Mouse (Mus musculus) MEL (cell line): ENCODE results near the gene Zfp810. TPM values are rescaled to one million over a fixed set of nuclear protein-coding genes. Genes with fewer than 3 reads are reported as not detected.
A peak's percentile ranks its signal among the peaks of the same experiment; 100 is the strongest.

Experiments used
- DNase-seq: peaks from one replicate; pipeline ENCODE4 v3.0.0; 2011; ENCODE audit warnings: low read depth, low spot score
- H3K27ac ChIP-seq: 2 replicates; pipeline ENCODE4 v1.5.1; 2012; ENCODE audit warnings: low read depth, mild to moderate bottlenecking, control low read depth, low read length, moderate library complexity; ENCODE audit not compliant: control insufficient read depth
- H3K27me3 ChIP-seq, 2 experiments: fragments of 150-350 bp in 1 of 2; sonication (generic) in 1 of 2; 2 replicates each; pipeline ENCODE4 v1.6.1; 2012; ENCODE audit warnings: low read length in 2 of 2, mild to moderate bottlenecking in 2 of 2, improper control_type of control experiment in 1 of 2, moderate library complexity in 1 of 2; ENCODE audit not compliant: insufficient read depth in 2 of 2, control insufficient read depth in 1 of 2
- H3K36me3 ChIP-seq, 2 experiments: 2 replicates each; pipeline ENCODE4 v1.6.1; 2012 to 2014; ENCODE audit warnings: low read length in 2 of 2, improper control_type of control experiment in 1 of 2, inconsistent platforms in 1 of 2, mild to moderate bottlenecking in 1 of 2; ENCODE audit not compliant: insufficient read depth in 2 of 2, control insufficient read depth in 1 of 2
- H3K4me1 ChIP-seq, 2 experiments: fragments of 150-350 bp in 1 of 2; sonication (generic) in 1 of 2; 2 replicates each; pipeline ENCODE4 v1.6.1; 2012; ENCODE audit warnings: low read length in 2 of 2, improper control_type of control experiment in 1 of 2, mild to moderate bottlenecking in 1 of 2; ENCODE audit not compliant: insufficient read depth in 2 of 2, control insufficient read depth in 1 of 2
- H3K4me3 ChIP-seq, 2 experiments: fragments of 150-350 bp in 1 of 2; sonication (generic) in 1 of 2; 2 replicates each; pipeline ENCODE4 v1.5.1; 2012; ENCODE audit warnings: low read depth in 2 of 2, low read length in 2 of 2, mild to moderate bottlenecking in 2 of 2, moderate library complexity in 2 of 2, control low read depth in 1 of 2, improper control_type of control experiment in 1 of 2; ENCODE audit not compliant: control insufficient read depth in 1 of 2, insufficient read depth in 1 of 2
- H3K79me2 ChIP-seq: 2 replicates; pipeline ENCODE4 v1.6.1; 2012; ENCODE audit warnings: mild to moderate bottlenecking, low read length, moderate library complexity; ENCODE audit not compliant: control insufficient read depth, poor library complexity, insufficient read depth
- H3K9ac ChIP-seq: 2 replicates; pipeline ENCODE4 v1.6.1; 2012; ENCODE audit warnings: low read depth, mild to moderate bottlenecking, control low read depth, low read length, moderate library complexity; ENCODE audit not compliant: control insufficient read depth, poor library complexity, severe bottlenecking
- H3K9me3 ChIP-seq: fragments of 150-350 bp; sonication (generic); replicated peaks from 2 replicates; pipeline ENCODE4 v1.6.1; 2012; ENCODE audit warnings: mild to moderate bottlenecking, low read length, improper control_type of control experiment, moderate library complexity; ENCODE audit not compliant: insufficient read depth
- BHLHE40 ChIP-seq: IDR thresholded peaks from 2 replicates; pipeline ENCODE4 v1.6.1; 2012; ENCODE audit warnings: low read depth, mild to moderate bottlenecking, inconsistent platforms, low read length, improper control_type of control experiment, borderline replicate concordance
- CTCF ChIP-seq, 3 experiments: IDR thresholded peaks in 2 of 3; conservative IDR thresholded peaks in 1 of 3; 2 replicates each; pipeline ENCODE4 v1.5.1; 2011 to 2012; ENCODE audit warnings: low read length in 3 of 3, low read depth in 2 of 3, mild to moderate bottlenecking in 2 of 3, improper control_type of control experiment in 1 of 3, inconsistent platforms in 1 of 3, mixed read lengths in 1 of 3, moderate library complexity in 1 of 3; ENCODE audit not compliant: control insufficient read depth in 1 of 3, insufficient read depth in 1 of 3, poor library complexity in 1 of 3, severe bottlenecking in 1 of 3
- ELF1 ChIP-seq: IDR thresholded peaks from 2 replicates; pipeline ENCODE4 v1.6.1; 2014; ENCODE audit warnings: low read depth, mild to moderate bottlenecking, inconsistent platforms, low read length, improper control_type of control experiment, moderate library complexity
- EP300 ChIP-seq, 2 experiments: IDR thresholded peaks; 2 replicates each; pipeline ENCODE4 v1.6.1; 2011; ENCODE audit warnings: improper control_type of control experiment in 2 of 2, low read length in 2 of 2, low read depth in 1 of 2, mild to moderate bottlenecking in 1 of 2
- GABPA ChIP-seq: IDR thresholded peaks from 2 replicates; pipeline ENCODE4 v1.6.1; 2012; ENCODE audit warnings: low read depth, mild to moderate bottlenecking, inconsistent platforms, low read length, improper control_type of control experiment, moderate library complexity
- HCFC1 ChIP-seq: IDR thresholded peaks from 2 replicates; pipeline ENCODE4 v1.6.1; 2012; ENCODE audit warnings: low read depth, mild to moderate bottlenecking, inconsistent platforms, low read length, improper control_type of control experiment, moderate library complexity
- JUND ChIP-seq: IDR thresholded peaks from 2 replicates; pipeline ENCODE4 v1.6.1; 2011; ENCODE audit warnings: low read depth, mild to moderate bottlenecking, improper control_type of control experiment, low read length
- KAT2A ChIP-seq: conservative IDR thresholded peaks from 2 replicates; pipeline ENCODE4 v1.6.1; 2012; ENCODE audit warnings: low read depth, low read length, improper control_type of control experiment, inconsistent platforms
- MAZ ChIP-seq: IDR thresholded peaks from 2 replicates; pipeline ENCODE4 v1.6.1; 2012; ENCODE audit warnings: low read depth, mild to moderate bottlenecking, inconsistent platforms, low read length, improper control_type of control experiment
- MYB ChIP-seq: IDR thresholded peaks from 2 replicates; pipeline ENCODE4 v1.6.1; 2011; ENCODE audit warnings: mild to moderate bottlenecking, low read depth, low read length, improper control_type of control experiment
- POLR2A ChIP-seq, 2 experiments: IDR thresholded peaks; 2 replicates each; pipeline ENCODE4 v1.6.1; 2011 to 2012; ENCODE audit warnings: low read length in 2 of 2, mild to moderate bottlenecking in 2 of 2, control low read depth in 1 of 2, improper control_type of control experiment in 1 of 2, low read depth in 1 of 2, moderate library complexity in 1 of 2; ENCODE audit not compliant: control insufficient read depth in 1 of 2, insufficient read depth in 1 of 2, poor library complexity in 1 of 2
- POLR2AphosphoS5 ChIP-seq: IDR thresholded peaks from 2 replicates; pipeline ENCODE4 v1.6.1; 2012; ENCODE audit warnings: low read depth, borderline replicate concordance, mild to moderate bottlenecking, inconsistent platforms, low read length, moderate library complexity, mixed read lengths
- RCOR1 ChIP-seq: IDR thresholded peaks from 2 replicates; pipeline ENCODE4 v1.6.1; 2012; ENCODE audit warnings: low read depth, mild to moderate bottlenecking, inconsistent platforms, low read length, improper control_type of control experiment
- SIN3A ChIP-seq: IDR thresholded peaks from 2 replicates; pipeline ENCODE4 v1.6.1; 2012; ENCODE audit warnings: low read length, improper control_type of control experiment, inconsistent platforms
- TBP ChIP-seq: IDR thresholded peaks from 2 replicates; pipeline ENCODE4 v1.8.0; 2011; ENCODE audit warnings: low read depth, low read length, improper control_type of control experiment
- TCF12 ChIP-seq: IDR thresholded peaks from 2 replicates; pipeline ENCODE4 v1.6.1; 2014; ENCODE audit warnings: low read depth, mild to moderate bottlenecking, inconsistent platforms, low read length, improper control_type of control experiment, moderate library complexity
- USF2 ChIP-seq, 2 experiments: IDR thresholded peaks; 2 replicates each; pipeline ENCODE4 v1.6.1; 2011 to 2012; ENCODE audit warnings: improper control_type of control experiment in 2 of 2, low read length in 2 of 2, borderline replicate concordance in 1 of 2, inconsistent platforms in 1 of 2, low read depth in 1 of 2, mild to moderate bottlenecking in 1 of 2; ENCODE audit not compliant: insufficient read depth in 1 of 2
- ZKSCAN1 ChIP-seq: IDR thresholded peaks from 2 replicates; pipeline ENCODE4 v1.6.1; 2012; ENCODE audit warnings: low read depth, mild to moderate bottlenecking, inconsistent platforms, low read length, improper control_type of control experiment, moderate library complexity
- polyA plus RNA-seq, 2 experiments: library from polyadenylated mRNA; stranded (reverse) in 1 of 2; unstranded in 1 of 2; fragments of >175 nt in 1 of 2; fragments of >200 nt in 1 of 2; gene quantifications; 2 replicates each; pipeline versions ENCODE4 v1.2.1 to v1.2.4; 2012; ENCODE audit warnings: low replicate concordance in 2 of 2, low read depth in 1 of 2; ENCODE audit not compliant: insufficient read length in 2 of 2, insufficient read depth in 1 of 2, missing spikeins in 1 of 2
- total RNA-seq: library from RNA; depleted of rRNA; stranded (reverse); fragments of 300-350 nt; gene quantifications from 2 replicates; pipeline ENCODE4 v1.2.3, GENCODE M21; 2012

The Zfp810 gene
- total and polyA plus RNA-seq, 3 experiments: 0.13 TPM; not detected in 2

GRCm38 (mm10) chr9:22327475-22328387 is 20.3 kb upstream of the Zfp810 start (continued):
- TF ChIP-seq BHLHE40 (no peak), TBP (peak; percentile 97), ZKSCAN1 (no peak)

- peaks cover 28 to 34% of the 10 kb centered on the region in 2 experiments for H3K4me1 ChIP-seq
- H3K36me3 ChIP-seq: peaks cover 15 to 35% of the 10 kb centered on the region in 2 experiments
- no peaks in the 10 kb centered on the region for H3K9me3 ChIP-seq
- no peak for DNase-seq
- H3K4me3 ChIP-seq: peak overlapping the region; percentile 55 to 57
- H3K9ac ChIP-seq: peak overlapping the region; percentile 66
- no peaks in the 10 kb centered on the region for H3K27me3 ChIP-seq
- peak overlapping the region; percentile 54; the same call in 1 of the 2 replicates for H3K27ac ChIP-seq
- no peaks in the 10 kb centered on the region; the same call in 1 of the 2 replicates for H3K79me2 ChIP-seq
- TF ChIP-seq POLR2AphosphoS5 (no peak), GABPA (no peak), JUND (no peak), MYB (no peak), BHLHE40 (no peak), RCOR1 (no peak), MAZ (no peak), EP300 (IDR thresholded peaks at IDR 0.05; ENCODE audit: low read depth in 1 of 2, low read length in 2 of 2) (no peak), KAT2A (no peak), TCF12 (no peak), USF2 (IDR thresholded peaks at IDR 0.05; ENCODE audit: borderline replicate concordance in 1 of 2, insufficient read depth in 1 of 2, low read depth in 1 of 2, low read length in 2 of 2) (no peak), SIN3A (no peak), HCFC1 (no peak), POLR2A (IDR thresholded peaks at IDR 0.05; ENCODE audit: control insufficient read depth in 1 of 2, insufficient read depth in 1 of 2, low read depth in 1 of 2, low read length in 2 of 2, poor library complexity in 1 of 2) (no peak), ELF1 (no peak)
Measured at GRCm38 (mm10) chr9:22327099-22327474, 19.6 kb upstream of the Zfp810 start.

GRCm38 (mm10) chr9:22324579-22324978 is 17.1 kb upstream of the Zfp810 start:
- TF ChIP-seq GABPA (0 out of 2 replicates have a peak, but pooled peaks have one; percentile 5), CTCF (IDR thresholded peaks at IDR 0.05 in 2 of 3, conservative IDR thresholded peaks at IDR 0.05 in 1 of 3; ENCODE audit: control insufficient read depth in 1 of 3, insufficient read depth in 1 of 3, low read depth in 2 of 3, low read length in 3 of 3, poor library complexity in 1 of 3, severe bottlenecking in 1 of 3) (no peak)
- Histone ChIP-seq H3K9me3 (no peaks in the 10 kb centered on the region), H3K79me2 (no peaks in the 10 kb centered on the region; the same call in 1 of the 2 replicates), H3K36me3 (peaks cover 0 to 20% of the 10 kb centered on the region in 2 experiments; a peak in 2 of 4 replicates), H3K4me1 (peaks cover 20 to 31% of the 10 kb centered on the region in 2 experiments), H3K9ac (no peak overlapping the region), H3K27me3 (no peaks in the 10 kb centered on the region), H3K27ac (no peak overlapping the region), H3K4me3 (no peak overlapping the region)
- DNase-seq: no peak
